Mouse (Mus musculus): ENCODE measurements around the gene Clk1. TPM values are rescaled to one million over a fixed set of nuclear protein-coding genes. Genes with fewer than 3 reads are reported as not detected.

Clk1 gene
- polyA plus RNA-seq (2021; fragmentation: Nextera tagmentation) = 12.2 and 14.8 TPM in 2 replicates
- long read RNA-seq, experiment 1, full-length matches to known transcripts = 186 of 227 reads
- long read RNA-seq, experiment 1, partial matches to known transcripts = 21 of 227 reads
- long read RNA-seq, experiment 1, other reads (novel, unspliced or antisense) = 20 of 227 reads
- long read RNA-seq, experiment 2, partial matches to known transcripts = 6 of 17 reads
- long read RNA-seq, experiment 2, other reads (novel, unspliced or antisense) = 0 of 17 reads

DNA sequence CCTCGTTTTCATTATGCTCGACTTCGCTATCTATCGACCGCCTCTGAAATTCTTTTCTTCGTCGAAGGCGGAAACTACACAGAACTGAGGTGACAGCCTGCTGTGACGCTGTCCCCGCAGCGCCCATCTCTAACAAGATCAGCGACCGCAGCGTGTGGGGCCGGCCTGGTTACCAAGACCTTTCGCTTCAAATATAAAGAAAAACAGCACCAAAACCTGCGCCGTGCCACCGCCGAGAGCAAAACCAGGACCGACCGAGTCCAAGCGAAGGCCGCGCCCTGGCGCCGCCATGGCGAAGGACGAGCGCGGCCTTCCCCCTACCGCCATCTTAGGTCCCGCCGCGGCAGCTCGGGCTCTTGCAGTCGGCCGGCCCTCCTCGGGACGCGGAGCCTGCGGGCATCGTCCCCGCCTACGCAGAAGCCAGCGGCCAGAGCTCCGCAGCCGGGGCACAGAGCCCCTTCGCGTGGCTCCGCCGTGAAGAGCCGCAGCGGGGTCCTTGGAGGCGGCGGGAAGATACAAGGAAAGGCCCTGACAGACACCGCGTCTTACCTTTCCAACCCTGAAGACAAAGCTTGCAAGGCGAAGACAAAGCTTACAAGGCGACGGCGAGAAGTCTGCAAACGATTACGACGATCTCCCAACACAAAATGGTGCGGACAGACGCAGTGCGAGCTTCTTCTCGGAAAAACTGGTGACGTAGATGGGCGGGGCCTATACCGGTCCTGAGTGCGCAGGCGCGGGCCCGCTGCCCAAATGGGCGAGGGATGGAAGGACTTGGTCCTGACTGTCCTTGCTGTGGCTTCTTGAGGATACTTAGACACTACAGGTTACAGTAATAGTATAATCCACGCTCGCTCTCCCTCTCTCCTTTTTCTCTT is at the start of gene Clk1:
Gene Clk1 (minus strand): TSS at position 696 of the 878 bp plus-strand sequence.

DNA sequence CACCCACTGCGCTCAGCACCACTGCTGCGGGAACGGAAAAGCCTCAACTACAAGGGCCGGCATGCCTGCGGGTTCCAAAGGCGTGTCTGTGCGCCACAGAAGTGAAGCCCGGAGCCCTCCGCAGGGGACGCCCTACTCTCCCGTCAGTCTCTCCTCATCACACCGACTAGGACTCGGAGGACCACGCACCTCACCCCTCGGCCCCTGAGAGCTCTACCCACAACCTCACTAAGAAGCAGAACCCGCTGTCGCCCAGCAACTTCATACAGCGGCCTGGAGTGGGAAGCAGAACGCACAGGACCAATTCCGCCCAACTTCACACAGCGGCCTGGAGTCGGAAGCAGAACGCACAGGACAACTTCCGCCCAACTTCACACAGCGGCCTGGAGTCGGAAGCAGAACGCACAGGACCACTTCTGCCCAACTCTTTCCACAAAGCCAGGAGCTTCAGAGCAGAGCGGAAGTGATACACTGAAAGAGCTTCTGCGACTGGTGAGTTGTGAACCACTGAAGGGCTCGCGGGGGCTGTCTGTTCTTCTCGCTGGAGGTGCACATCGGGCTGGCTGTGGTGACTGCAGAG is 21.4 kb upstream of the Clk1 start, which contains the start of the genes Nif3l1 and Ppil3:
Gene Nif3l1 (plus strand): TSS at position 9 of the 580 bp plus-strand sequence.
Gene Ppil3 (minus strand): TSS at position 344 of the 580 bp plus-strand sequence.

DNA sequence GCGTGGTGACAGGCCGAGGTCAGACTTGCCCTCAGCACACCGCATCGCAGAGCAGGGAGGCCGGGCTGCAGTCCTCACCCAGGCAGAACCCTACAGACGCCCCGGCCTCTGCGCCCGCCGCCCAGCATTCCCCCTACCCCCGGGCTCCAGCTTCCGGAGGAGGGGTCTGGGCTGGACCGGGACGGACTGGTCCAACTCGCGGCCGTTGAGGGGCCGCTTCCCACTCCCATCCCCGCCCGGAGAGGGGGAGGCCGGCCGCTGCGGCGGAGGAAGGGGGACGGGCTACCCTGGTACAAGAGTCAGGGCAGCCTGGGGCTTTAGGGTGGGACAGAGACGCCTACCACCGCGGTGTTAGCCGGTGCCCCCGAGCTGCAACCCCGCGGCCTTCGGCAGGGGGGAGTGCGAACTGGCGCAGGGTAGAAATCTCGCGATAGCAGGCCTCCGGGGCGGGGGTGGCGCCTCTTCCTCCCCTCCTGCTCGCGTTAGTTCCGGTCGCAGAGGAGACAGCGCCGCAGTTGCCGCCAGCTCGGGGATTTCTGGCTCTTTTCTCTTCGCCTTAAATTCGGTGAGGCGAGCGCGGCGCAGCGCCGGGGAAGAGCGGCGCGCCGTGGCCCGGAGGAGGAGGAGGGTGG is 31.1 kb downstream of the Clk1 start, which contains the start of gene Bzw1:
Gene Bzw1 (plus strand): TSS at position 247 of the 632 bp plus-strand sequence.

Other genes starting within 250 kb of the Clk1 start
- gene Aox4, start 213.7 kb downstream of the Clk1 start, polyA plus RNA-seq (2021; fragmentation: Nextera tagmentation) = 0.15 and 0.34 TPM in 2 replicates
- not detected in 2 replicates for gene Aox2, start 145.7 kb downstream of the Clk1 start, polyA plus RNA-seq (2021; fragmentation: Nextera tagmentation)
- 85.0 and 102 TPM in 2 replicates for gene Bzw1, start 31.2 kb downstream of the Clk1 start, polyA plus RNA-seq (2021; fragmentation: Nextera tagmentation)
- 14.9 and 18.0 TPM in 2 replicates for gene Nif3l1, start 21.1 kb upstream of the Clk1 start, polyA plus RNA-seq (2021; fragmentation: Nextera tagmentation)
- gene Ppil3, start 21.4 kb upstream of the Clk1 start, polyA plus RNA-seq (2021; fragmentation: Nextera tagmentation) = 54.6 and 57.9 TPM in 2 replicates
- gene Orc2, start 81.0 kb upstream of the Clk1 start, polyA plus RNA-seq (2021; fragmentation: Nextera tagmentation) = 21.3 and 33.6 TPM in 2 replicates
- gene Fam126b, start 162.3 kb upstream of the Clk1 start, polyA plus RNA-seq (2021; fragmentation: Nextera tagmentation) = 35.0 TPM in 2 replicates
- gene Ndufb3, start 162.3 kb upstream of the Clk1 start, polyA plus RNA-seq (2021; fragmentation: Nextera tagmentation) = 557 and 563 TPM in 2 replicates

Data from left cerebral cortex, adult 6 months (tissue).